10 mouse cellular contexts compared by ENCODE assay signal in genomic region chr14:19175288-19175687, GRCm38 (mm10).
DNase-seq lines count a peak whose midpoint lies in the region; ATAC-seq and TF ChIP-seq lines count a peak whose summit lies in the region.
"Had no signal": no experiment of that assay in that cellular context is flagged by ENCODE, and none has a peak within 500 bp of the region (broad histone marks: within the 10 kb centered on the region; RNA-seq: fewer than 3 reads in every experiment).

No protein-coding gene starts in this region.

- WGBS in liver, adult 2 months, result 13% methylated on average over 2 of the region's 2 CpGs

- no peak overlapping the region for H3K9ac ChIP-seq in liver, adult 2 months (ENCODE audit: low read depth, low read length)

- peak; percentile 64 for TF ChIP-seq CTCF in layer of hippocampus, adult 2 months (conservative IDR thresholded peaks at IDR 0.05)
- peak; percentile 61; the same call in 1 of the 2 replicates for TF ChIP-seq CTCF in liver, adult 2 months (IDR thresholded peaks at IDR 0.05; ENCODE audit: low read depth, low read length)

- no peaks in the 10 kb centered on the region for H3K4me1 ChIP-seq in liver, adult 2 months (ENCODE audit: control insufficient read depth, insufficient read depth, low read length)

- no peak for ATAC-seq in CD4-positive, CD25-positive, alpha-beta regulatory T cell, adult 4 months
- no peak for ATAC-seq in monocyte, adult 5-6 weeks (replicated peaks; ENCODE audit: insufficient number of reproducible peaks, low FRiP score, low TSS enrichment, poor library complexity, severe bottlenecking)

- no peak overlapping the region for H3K4me3 ChIP-seq in layer of hippocampus, adult 2 months
- no peak overlapping the region for H3K4me3 ChIP-seq in liver, adult 2 months (ENCODE audit: insufficient read depth, low read depth, low read length)
- H3K4me3 ChIP-seq: erythroblast, embryonic 14.5 days had no signal

- no peaks in the 10 kb centered on the region for H3K79me2 ChIP-seq in liver, adult 2 months (ENCODE audit: control insufficient read depth, insufficient read depth, low read length)

- no peak for TF ChIP-seq POLR2A in liver, adult 2 months (IDR thresholded peaks at IDR 0.05; ENCODE audit: extremely low read depth, insufficient read depth, low read length)

- no peaks in the 10 kb centered on the region for H3K36me3 ChIP-seq in liver, adult 2 months (ENCODE audit: control insufficient read depth, insufficient read depth, low read length)

- no peak overlapping the region for H3K27ac ChIP-seq in layer of hippocampus, adult 2 months
- no peak overlapping the region for H3K27ac ChIP-seq in liver, adult 2 months (replicated peaks; ENCODE audit: insufficient read depth, low read depth, low read length)

- peak; percentile 13 for DNase-seq in CD4-positive, CD25-positive, alpha-beta regulatory T cell, adult 2 months (ENCODE audit: low read depth, low spot score)
- no peak for DNase-seq in layer of hippocampus, adult 2 months (ENCODE audit: low spot score in 2 of 2)
- DNase-seq in layer of hippocampus, adult 9-10 months (ENCODE audit: low spot score), result no peak
- peak; percentile 12 for DNase-seq in c-Kit-positive CD71-negative TER-119-negative erythroid progenitor cells, embryonic 14.5 days (ENCODE audit: low read depth)
- peak; percentile 9 for DNase-seq in liver, adult 2 months (ENCODE audit: extremely low read depth, low read depth, low spot score)
- no peak for DNase-seq in urinary bladder, adult 2 months (ENCODE audit: low spot score)
- DNase-seq: layer of hippocampus, postnatal 36 days had no signal

- no peaks in the 10 kb centered on the region for H3K27me3 ChIP-seq in liver, adult 2 months (ENCODE audit: control insufficient read depth, insufficient read depth, low read length)

Comparison
In these comparisons a context has a peak if more than half of its experiments do, and no peak if none do; other contexts are left out.
1. DNase-seq: peak in CD4-positive, CD25-positive, alpha-beta regulatory T cell, adult 2 months (single experiment), c-Kit-positive CD71-negative TER-119-negative erythroid progenitor cells, embryonic 14.5 days (single experiment) and liver, adult 2 months (single experiment); none in layer of hippocampus, adult 2 months (0 of 2), layer of hippocampus, adult 9-10 months (single experiment) and urinary bladder, adult 2 months (single experiment).